Mouse (Mus musculus) CH12.LX (cell line): ENCODE measurements at regions not wholly inside any gene's neighbourhood (a gene's known extent, or its start where the extent isn't known, plus 50 kb on each side); places are given as distances from the start of the nearest gene placed in this dataset.
A peak's percentile ranks its signal among the peaks of the same experiment; 100 is the strongest.

ENCODE experiments used
- DNase-seq: peaks from one replicate; pipeline ENCODE4 v3.0.0-alpha.2; 2013; ENCODE audit errors: extremely low read depth
- H3K27ac ChIP-seq: 2 replicates; pipeline ENCODE4 v1.5.1; 2012; ENCODE audit warnings: low read depth, mild to moderate bottlenecking, control low read depth, moderate library complexity; ENCODE audit not compliant: insufficient read depth
- H3K27me3 ChIP-seq: replicated peaks from 2 replicates; pipeline ENCODE3; 2012; ENCODE audit warnings: inconsistent platforms
- H3K36me3 ChIP-seq, 2 experiments: replicated peaks in 1 of 2; 2 replicates each; pipeline versions ENCODE3 to v1.6.1; 2012; ENCODE audit warnings: inconsistent platforms in 1 of 2, low read length in 1 of 2, mild to moderate bottlenecking in 1 of 2, mixed read lengths in 1 of 2, moderate library complexity in 1 of 2; ENCODE audit not compliant: control insufficient read depth in 1 of 2, insufficient read depth in 1 of 2
- H3K4me1 ChIP-seq, 2 experiments: 2 replicates each; pipeline ENCODE4 v1.6.1; 2012; ENCODE audit warnings: inconsistent platforms in 1 of 2, moderate library complexity in 1 of 2; ENCODE audit not compliant: insufficient read depth in 2 of 2, control insufficient read depth in 1 of 2
- H3K4me2 ChIP-seq: 2 replicates; pipeline ENCODE4 v1.6.1; 2012; ENCODE audit warnings: low read depth, mild to moderate bottlenecking, control low read depth; ENCODE audit not compliant: poor library complexity, insufficient read depth, severe bottlenecking
- H3K4me3 ChIP-seq, 3 experiments: fragments of 150-350 bp in 1 of 3; sonication (generic) in 1 of 3; replicated peaks in 1 of 3; 2 replicates each; pipeline versions ENCODE3 to v1.5.1; 2011 to 2012; ENCODE audit warnings: low read depth in 2 of 3, low read length in 2 of 3, mild to moderate bottlenecking in 2 of 3, moderate library complexity in 2 of 3, control low read depth in 1 of 3, improper control_type of control experiment in 1 of 3, inconsistent platforms in 1 of 3, mixed read lengths in 1 of 3; ENCODE audit not compliant: poor library complexity in 1 of 3
- H3K79me2 ChIP-seq: replicated peaks from 2 replicates; pipeline ENCODE4 v1.6.1; 2012; ENCODE audit warnings: mild to moderate bottlenecking, moderate library complexity; ENCODE audit not compliant: control insufficient read depth, poor library complexity, insufficient read depth, severe bottlenecking; ENCODE audit errors: extremely low read depth
- H3K9ac ChIP-seq: 2 replicates; pipeline ENCODE4 v1.6.1; 2012; ENCODE audit warnings: low read depth, mild to moderate bottlenecking, control low read depth, moderate library complexity; ENCODE audit not compliant: insufficient read depth
- H3K9me3 ChIP-seq: replicated peaks from 2 replicates; pipeline ENCODE3; 2012; ENCODE audit warnings: low read length, inconsistent platforms, mixed read lengths
- CHD2 ChIP-seq: IDR thresholded peaks from 2 replicates; pipeline ENCODE4 v1.6.1; 2011; ENCODE audit warnings: low read length, improper control_type of control experiment
- ELF1 ChIP-seq: IDR thresholded peaks from 2 replicates; pipeline ENCODE4 v1.6.1; 2014; ENCODE audit warnings: low read depth, mild to moderate bottlenecking, inconsistent platforms, low read length, improper control_type of control experiment
- EP300 ChIP-seq: IDR thresholded peaks from 2 replicates; pipeline ENCODE4 v1.6.1; 2011; ENCODE audit warnings: low read length, improper control_type of control experiment
- ETS1 ChIP-seq: conservative IDR thresholded peaks from 2 replicates; pipeline ENCODE4 v1.6.1; 2012; ENCODE audit warnings: low read depth, mild to moderate bottlenecking, inconsistent platforms, low read length, improper control_type of control experiment, moderate library complexity
- GABPA ChIP-seq: IDR thresholded peaks from 2 replicates; pipeline ENCODE4 v1.6.1; 2012; ENCODE audit warnings: low read depth, low read length, improper control_type of control experiment, inconsistent platforms; ENCODE audit not compliant: insufficient replicate concordance
- HCFC1 ChIP-seq: IDR thresholded peaks from 2 replicates; pipeline ENCODE4 v1.6.1; 2012; ENCODE audit warnings: low read depth, mild to moderate bottlenecking, inconsistent platforms, low read length, improper control_type of control experiment
- KAT2A ChIP-seq: IDR thresholded peaks from 2 replicates; pipeline ENCODE4 v1.6.1; 2012; ENCODE audit warnings: low read length, improper control_type of control experiment, inconsistent platforms; ENCODE audit not compliant: insufficient replicate concordance
- MAFK ChIP-seq: IDR thresholded peaks from 2 replicates; pipeline ENCODE4 v1.6.1; 2011; ENCODE audit warnings: low read length, improper control_type of control experiment; ENCODE audit not compliant: insufficient replicate concordance
- MAX ChIP-seq: IDR thresholded peaks from 2 replicates; pipeline ENCODE4 v1.6.1; 2011; ENCODE audit warnings: low read length, improper control_type of control experiment
- MEF2A ChIP-seq: IDR thresholded peaks from 2 replicates; pipeline ENCODE4 v1.6.1; 2014; ENCODE audit warnings: low read depth, mild to moderate bottlenecking, inconsistent platforms, low read length, improper control_type of control experiment, borderline replicate concordance
- MXI1 ChIP-seq: IDR thresholded peaks from 2 replicates; pipeline ENCODE4 v1.6.1; 2011; ENCODE audit warnings: mild to moderate bottlenecking, low read depth, low read length, improper control_type of control experiment
- NRF1 ChIP-seq: IDR thresholded peaks from 2 replicates; pipeline ENCODE4 v1.6.1; 2014; ENCODE audit warnings: low read depth, mild to moderate bottlenecking, inconsistent platforms, low read length, improper control_type of control experiment, moderate library complexity
- POLR2AphosphoS2 ChIP-seq: IDR thresholded peaks from 2 replicates; pipeline ENCODE4 v1.6.1; 2011; ENCODE audit warnings: low read depth, low read length, improper control_type of control experiment
- TCF12 ChIP-seq: IDR thresholded peaks from 2 replicates; pipeline ENCODE4 v1.6.1; 2014; ENCODE audit warnings: low read depth, mild to moderate bottlenecking, inconsistent platforms, low read length, improper control_type of control experiment
- USF2 ChIP-seq: conservative IDR thresholded peaks from 2 replicates; pipeline ENCODE4 v1.6.1; 2011; ENCODE audit warnings: low read depth, low read length, improper control_type of control experiment
- ZKSCAN1 ChIP-seq: IDR thresholded peaks from 2 replicates; pipeline ENCODE4 v1.6.1; 2012; ENCODE audit warnings: low read depth, inconsistent platforms, low read length, improper control_type of control experiment, borderline replicate concordance
- dilution Hi-C: fragments of 300-500 bp; cut with MboI; formaldehyde crosslinking; loops from 2 replicates; pipeline ENCODE4 v1.14.3; 2020; ENCODE audit warnings: low sequenced_read_pairs; ENCODE audit not compliant: extremely low pct_unique_long_range_greater_than_20kb, extremely low pct_ligation_motif_present
- in situ Hi-C: fragments of 300-500 bp; cut with MboI; formaldehyde crosslinking; loops from 3 replicates; pipeline ENCODE4 v1.14.3; 2019; ENCODE audit warnings: low sequenced_read_pairs, low pct_ligation_motif_present, low pct_unique_long_range_greater_than_20kb, mixed read lengths

- dilution Hi-C loops, result no loop called here
- TF ChIP-seq MAFK (0 out of 2 replicates have a peak, but pooled peaks have one; percentile 43), ETS1 (no peak)
- no peak for DNase-seq
Measured at GRCm38 (mm10) chr13:102576871-102577662, 116.3 kb upstream of the Cd180 start.

GRCm38 (mm10) chr13:102578811-102579210 is 114.5 kb upstream of the Cd180 start:
- Histone ChIP-seq H3K27me3 (no peaks in the 10 kb centered on the region), H3K27ac (no peak overlapping the region), H3K36me3 (no peaks in the 10 kb centered on the region), H3K9me3 (no peaks in the 10 kb centered on the region), H3K4me2 (no peak overlapping the region), H3K79me2 (no peaks in the 10 kb centered on the region), H3K9ac (no peak overlapping the region)
- DNase-seq, result no peak
- in situ Hi-C loops (no loop called here), dilution Hi-C loops (no loop called here)
- TF ChIP-seq USF2, result no peak
- TF ChIP-seq POLR2AphosphoS2, result no peak
- no peak for TF ChIP-seq KAT2A
- TF ChIP-seq MEF2A, result no peak
- no peak for TF ChIP-seq GABPA
- TF ChIP-seq NRF1, result no peak
- no peak for TF ChIP-seq HCFC1
- TF ChIP-seq CHD2, result no peak
- TF ChIP-seq EP300, result no peak
- no peak for TF ChIP-seq TCF12
- no peak for TF ChIP-seq ETS1
- TF ChIP-seq ELF1, result no peak
- no peak for TF ChIP-seq MAX
- TF ChIP-seq ZKSCAN1, result no peak
- TF ChIP-seq MXI1, result no peak
- TF ChIP-seq, all 38 proteins: peak for 0
- H3K4me1 ChIP-seq, result peaks cover 3 to 32% of the 10 kb centered on the region in 2 experiments
- no peak overlapping the region for H3K4me3 ChIP-seq

More at GRCm38 (mm10) chr13:102576871-102577662, 116.3 kb upstream of the Cd180 start:
- Histone ChIP-seq H3K4me2 (no peak overlapping the region), H3K4me3 (no peak overlapping the region), H3K79me2 (no peaks in the 10 kb centered on the region), H3K9me3 (no peaks in the 10 kb centered on the region), H3K27me3 (no peaks in the 10 kb centered on the region), H3K36me3 (no peaks in the 10 kb centered on the region), H3K4me1 (peaks cover 11 to 44% of the 10 kb centered on the region in 2 experiments), H3K9ac (no peak overlapping the region), H3K27ac (no peak overlapping the region)
- in situ Hi-C loops, result no loop called here
